Mouse (Mus musculus) embryonic fibroblast, embryonic 13.5 days (primary cell): ENCODE results near the gene Tmcc1.

Source experiments
- CTCF ChIP-seq: IDR thresholded peaks from 2 replicates; pipeline ENCODE4 v1.5.1; 2011; ENCODE audit warnings: mild to moderate bottlenecking, control low read depth, low read length, moderate library complexity, borderline replicate concordance; ENCODE audit not compliant: insufficient read depth
- POLR2A ChIP-seq: IDR thresholded peaks from 2 replicates; pipeline ENCODE4 v1.6.1; 2011; ENCODE audit warnings: low read depth, mild to moderate bottlenecking, control low read depth, low read length, moderate library complexity

DNA sequence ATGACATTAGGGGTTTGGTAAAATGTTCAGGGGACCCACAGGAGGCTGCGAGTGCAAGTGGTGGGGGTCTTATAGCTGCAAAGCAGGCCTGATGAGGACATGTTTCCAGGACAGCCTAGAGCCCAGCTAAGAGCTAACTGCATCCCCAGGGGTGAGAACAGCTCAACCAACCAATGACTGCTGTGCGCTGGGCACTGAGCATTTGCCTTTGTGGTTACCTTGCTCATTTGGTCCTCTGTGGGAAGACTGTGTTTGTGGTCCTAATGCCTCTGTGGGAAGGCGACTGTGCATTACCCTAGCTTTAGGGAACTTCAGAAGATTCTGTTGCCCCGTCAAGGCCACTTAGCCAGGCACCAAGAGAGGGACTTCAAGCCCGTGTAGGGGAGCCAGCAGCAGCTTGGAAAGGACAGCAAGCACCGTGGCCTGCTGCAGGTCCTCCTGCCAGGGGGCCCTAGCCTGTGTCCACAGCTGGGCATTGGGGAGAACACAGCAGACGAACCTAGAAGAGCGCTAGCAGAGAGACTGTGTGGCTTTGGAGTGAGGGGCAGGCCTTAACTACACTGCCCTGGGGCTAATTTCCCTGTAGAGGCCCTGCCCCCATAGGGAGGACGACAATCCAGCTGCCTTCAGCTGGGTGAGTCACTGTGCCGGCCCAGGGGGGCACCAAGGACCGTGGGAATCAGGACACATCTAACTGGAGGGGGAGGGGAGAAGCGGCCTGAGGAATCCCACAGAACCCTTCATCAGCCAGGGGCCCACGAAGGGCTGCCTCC lies 202.0 kb downstream of the Tmcc1 start:
- TF ChIP-seq CTCF (no peak), POLR2A (no peak)
